8 mouse cellular contexts compared by ENCODE assay signal in the genomic region with DNA sequence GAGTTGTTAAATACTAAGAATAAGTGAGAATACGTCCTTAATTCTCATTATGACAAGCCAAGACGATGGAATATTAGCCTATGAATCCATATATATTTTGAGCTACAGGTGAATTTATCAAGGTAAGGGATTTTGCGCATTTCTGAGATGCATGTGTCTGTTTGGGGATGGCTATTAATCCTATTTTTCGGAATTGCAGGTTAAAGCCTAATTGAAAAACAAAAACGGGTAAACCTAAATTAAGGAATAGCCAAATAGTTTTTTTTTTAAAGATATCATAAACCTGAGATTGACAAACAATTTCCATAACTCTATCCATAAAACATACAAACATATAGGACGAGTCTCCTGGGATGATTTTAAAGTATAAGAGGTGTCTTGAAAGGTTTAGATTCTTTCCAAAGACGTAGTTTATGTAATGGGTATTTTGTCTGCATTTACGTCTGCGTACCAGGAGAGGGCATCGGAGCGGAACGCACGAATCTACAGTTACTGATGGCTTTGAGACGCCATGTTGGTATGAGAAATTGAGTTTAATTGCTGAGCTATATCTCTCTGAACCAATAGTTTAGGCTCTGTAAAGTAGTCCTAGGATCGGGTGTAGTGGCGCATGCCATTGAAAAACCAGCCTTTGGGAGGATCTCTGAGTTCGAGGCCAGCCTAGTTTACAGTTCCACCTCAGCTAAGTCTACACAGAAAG. TPM values are rescaled to one million over a fixed set of nuclear protein-coding genes. Genes with fewer than 3 reads are reported as not detected.
DNase-seq lines count a peak whose midpoint lies in the region; ATAC-seq and TF ChIP-seq lines count a peak whose summit lies in the region.

No protein-coding gene starts in this region.

- no peaks in the 10 kb centered on the region for H3K27me3 ChIP-seq in forebrain, embryonic 13.5 days
- no peaks in the 10 kb centered on the region for H3K27me3 ChIP-seq in lung, embryonic 14.5 days (ENCODE audit: insufficient read depth, low read length)

- H3K9me3 ChIP-seq in ES-E14 (ENCODE audit: control insufficient read depth, insufficient read depth, low read depth, low read length): no peaks in the 10 kb centered on the region
- H3K9me3 ChIP-seq in forebrain, embryonic 13.5 days (replicated peaks): no peaks in the 10 kb centered on the region
- no peaks in the 10 kb centered on the region for H3K9me3 ChIP-seq in lung, embryonic 14.5 days (ENCODE audit: low read depth, low read length)

- no peak overlapping the region for H3K27ac ChIP-seq in ES-E14 (ENCODE audit: insufficient read depth, low read depth, low read length, poor library complexity, severe bottlenecking)
- no peak overlapping the region for H3K27ac ChIP-seq in forebrain, embryonic 13.5 days
- H3K27ac ChIP-seq in lung, embryonic 14.5 days (ENCODE audit: low read depth): peak overlapping the region; percentile 67

- DNase-seq in ES-E14 (ENCODE audit: low read depth, low spot score): peak; percentile 65
- peak; percentile 69 for DNase-seq in c-Kit-positive CD71-negative TER-119-negative erythroid progenitor cells, embryonic 14.5 days (ENCODE audit: low read depth)
- DNase-seq in layer of hippocampus, adult 8-10 months (ENCODE audit: low spot score in 2 of 2): peak; percentile 59 to 60
- DNase-seq in lung, embryonic 14.5 days: peak; percentile 90
- peak; percentile 86 for DNase-seq in thymus, postnatal 0 days (ENCODE audit: low spot score)

- H3K36me3 ChIP-seq in ES-E14 (ENCODE audit: control insufficient read depth, insufficient read depth, low read length, poor library complexity, severe bottlenecking): no peaks in the 10 kb centered on the region
- no peaks in the 10 kb centered on the region; the same call in 1 of the 2 replicates for H3K36me3 ChIP-seq in forebrain, embryonic 13.5 days (ENCODE audit: poor library complexity, severe bottlenecking)
- no peaks in the 10 kb centered on the region for H3K36me3 ChIP-seq in lung, embryonic 14.5 days (ENCODE audit: insufficient read depth)

- H3K4me1 ChIP-seq in ES-E14 (ENCODE audit: control insufficient read depth in 2 of 2, insufficient read depth in 2 of 2, low read length in 2 of 2, poor library complexity in 1 of 2): no peaks in the 10 kb centered on the region
- peaks cover 6% of the 10 kb centered on the region; the same call in 1 of the 2 replicates for H3K4me1 ChIP-seq in forebrain, embryonic 13.5 days
- no peaks in the 10 kb centered on the region for H3K4me1 ChIP-seq in lung, embryonic 14.5 days (ENCODE audit: insufficient read depth)

- peak overlapping the region; percentile 20; the same call in 1 of the 2 replicates for H3K9ac ChIP-seq in ES-E14 (ENCODE audit: insufficient read depth, low read depth, low read length, poor library complexity, severe bottlenecking)
- H3K9ac ChIP-seq in forebrain, embryonic 13.5 days: no peak overlapping the region
- no peak overlapping the region for H3K9ac ChIP-seq in lung, embryonic 14.5 days

- in situ Hi-C loops in ES-E14 (cut with MboI; ENCODE audit: low sequenced_read_pairs in 2 of 2, unreplicated experiment in 2 of 2): no loop called here

- TF ChIP-seq CTCF in lung, embryonic 14.5 days (IDR thresholded peaks at IDR 0.05; ENCODE audit: low read depth): peak; percentile 74

- H3K4me2 ChIP-seq in forebrain, embryonic 13.5 days: peak overlapping the region; percentile 49
- H3K4me2 ChIP-seq in lung, embryonic 14.5 days: peak overlapping the region; percentile 67

- peak overlapping the region in 1 of 2 experiments; percentile 72; a peak in 3 of 4 replicates for H3K4me3 ChIP-seq in ES-E14 (ENCODE audit: insufficient read depth in 1 of 2, low read depth in 1 of 2, low read length in 2 of 2, poor library complexity in 1 of 2, severe bottlenecking in 1 of 2)
- peak overlapping the region; percentile 37 for H3K4me3 ChIP-seq in forebrain, embryonic 13.5 days
- H3K4me3 ChIP-seq in lung, embryonic 14.5 days (ENCODE audit: low read depth, low read length): peak overlapping the region; percentile 37

- 0 out of 2 replicates have a peak, but pooled peaks have one; percentile 11 for ATAC-seq in forebrain, embryonic 13.5 days
- ATAC-seq in hematopoietic stem cell, adult 5-6 weeks (replicated peaks in 1 of 2; ENCODE audit: insufficient read depth in 1 of 2, low FRiP score in 2 of 2, low TSS enrichment in 1 of 2, low read depth in 1 of 2, poor library complexity in 2 of 2, severe bottlenecking in 2 of 2): peak; percentile 31 to 33; a peak in 2 of 4 replicates
- ATAC-seq in lung, embryonic 14.5 days (ENCODE audit: insufficient read depth): no peak
- peak; percentile 41; the same call in 1 of the 2 replicates for ATAC-seq in neutrophil, adult 5-6 weeks (ENCODE audit: extremely low read depth, insufficient number of reproducible peaks, low FRiP score, poor library complexity, severe bottlenecking)

- WGBS in forebrain, embryonic 13.5 days: 4% methylated on average over 17 of the region's 17 CpGs
- WGBS in lung, embryonic 14.5 days: 5% methylated on average over 17 of the region's 17 CpGs

TF ChIP-seq in ES-E14, 5 proteins besides CTCF, POLR2A, EP300 and RAD21:
- TF ChIP-seq CHD2 (IDR thresholded peaks at IDR 0.05; ENCODE audit: low read depth, low read length): no peak
- no peak for TF ChIP-seq MAFK (IDR thresholded peaks at IDR 0.05; ENCODE audit: insufficient read depth, low read depth, low read length)
- TF ChIP-seq HCFC1 (IDR thresholded peaks at IDR 0.05; ENCODE audit: borderline replicate concordance, insufficient read depth, low read length): no peak
- 0 out of 2 replicates have a peak, but pooled peaks have one; percentile 14 for TF ChIP-seq ZNF384 (IDR thresholded peaks at IDR 0.05; ENCODE audit: low read depth, low read length)
- TF ChIP-seq ZC3H11A (IDR thresholded peaks at IDR 0.05; ENCODE audit: borderline replicate concordance, low read depth, low read length): no peak
TF ChIP-seq in ES-E14: peak in this region for 1.

RNA-seq across cellular contexts. Expression of a gene that starts 4.8 kb away (rescaled TPM):
- 209 and 306 TPM in 2 replicates for total RNA-seq in ES-E14 (2012; rRNA removed)
- 640 and 646 TPM in 2 replicates for polyA plus RNA-seq in forebrain, embryonic 13.5 days (2015; fragmentation: Nextera tagmentation; extraction: Ambion mirVana)
- 267 and 328 TPM in 2 replicates for total RNA-seq in hematopoietic stem cell, adult 5-6 weeks (2017)
- 100 to 1,000 TPM; 177 to 217 (median 209) TPM for total RNA-seq in layer of hippocampus, adult 8-10 months (2022)
- polyA plus RNA-seq in lung, embryonic 14.5 days (2014; fragmentation: Nextera tagmentation; extraction: Ambion mirVana): 621 and 650 TPM in 2 replicates
- 156 and 173 TPM in 2 replicates for total RNA-seq in neutrophil, adult 5-6 weeks (2017)
- polyA plus RNA-seq in thymus, postnatal 0 days (2015; fragmentation: Nextera tagmentation; extraction: Ambion mirVana): 653 and 686 TPM in 2 replicates

RNA-seq across cellular contexts. Expression of a gene that starts 32.0 kb away (rescaled TPM):
- 68.8 and 86.2 TPM in 2 replicates for total RNA-seq in ES-E14 (2012; rRNA removed)
- polyA plus RNA-seq in forebrain, embryonic 13.5 days (2015; fragmentation: Nextera tagmentation; extraction: Ambion mirVana): 272 and 281 TPM in 2 replicates
- total RNA-seq in hematopoietic stem cell, adult 5-6 weeks (2017): 43.8 and 75.4 TPM in 2 replicates
- total RNA-seq in layer of hippocampus, adult 8-10 months (2022): 100 to 1,000 TPM; 148 to 170 (median 156) TPM
- 232 and 257 TPM in 2 replicates for polyA plus RNA-seq in lung, embryonic 14.5 days (2014; fragmentation: Nextera tagmentation; extraction: Ambion mirVana)
- total RNA-seq in neutrophil, adult 5-6 weeks (2017): 67.3 and 84.8 TPM in 2 replicates
- 328 and 338 TPM in 2 replicates for polyA plus RNA-seq in thymus, postnatal 0 days (2015; fragmentation: Nextera tagmentation; extraction: Ambion mirVana)

RNA-seq across cellular contexts. Expression of a gene that starts 46.2 kb away (rescaled TPM):
- total RNA-seq in ES-E14 (2012; rRNA removed): 10.4 and 10.9 TPM in 2 replicates
- 51.1 and 52.0 TPM in 2 replicates for polyA plus RNA-seq in forebrain, embryonic 13.5 days (2015; fragmentation: Nextera tagmentation; extraction: Ambion mirVana)
- 103 and 106 TPM in 2 replicates for total RNA-seq in hematopoietic stem cell, adult 5-6 weeks (2017)
- total RNA-seq in layer of hippocampus, adult 8-10 months (2022): 10 to 100 TPM; 31.8 to 40.3 (median 35.7) TPM
- 35.9 and 37.2 TPM in 2 replicates for polyA plus RNA-seq in lung, embryonic 14.5 days (2014; fragmentation: Nextera tagmentation; extraction: Ambion mirVana)
- total RNA-seq in neutrophil, adult 5-6 weeks (2017): 202 and 220 TPM in 2 replicates
- polyA plus RNA-seq in thymus, postnatal 0 days (2015; fragmentation: Nextera tagmentation; extraction: Ambion mirVana): 60.0 and 71.5 TPM in 2 replicates
